Mouse (Mus musculus): ENCODE data around the gene Tcp11.

The Tcp11 gene

DNA sequence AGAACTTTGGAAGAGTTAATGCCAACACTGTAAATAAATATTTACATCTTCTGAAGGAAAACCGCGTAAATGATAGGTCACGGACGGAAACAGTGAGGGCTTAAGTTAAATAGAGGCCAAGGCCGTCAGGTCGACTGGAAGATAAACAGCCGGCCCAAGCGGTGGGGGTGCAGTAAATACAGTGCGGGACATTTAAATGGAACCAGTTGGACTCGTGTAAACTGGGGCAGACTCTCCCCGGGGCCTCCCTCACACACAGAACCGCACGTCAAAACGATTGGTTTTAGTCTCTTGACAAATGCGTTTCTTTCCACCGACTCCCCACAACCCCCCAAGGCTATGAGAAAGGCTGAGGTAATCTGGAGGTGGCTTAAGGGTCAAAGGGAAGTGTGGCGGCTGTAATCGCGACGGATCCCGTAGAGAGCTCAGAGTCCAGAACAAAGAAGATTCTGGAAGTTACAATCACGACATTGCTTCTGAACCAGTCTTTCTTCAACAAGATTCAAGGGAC is 4.0 kb upstream of the Tcp11 start:
- ATAC-seq (ENCODE audit: low TSS enrichment): no peak

DNA sequence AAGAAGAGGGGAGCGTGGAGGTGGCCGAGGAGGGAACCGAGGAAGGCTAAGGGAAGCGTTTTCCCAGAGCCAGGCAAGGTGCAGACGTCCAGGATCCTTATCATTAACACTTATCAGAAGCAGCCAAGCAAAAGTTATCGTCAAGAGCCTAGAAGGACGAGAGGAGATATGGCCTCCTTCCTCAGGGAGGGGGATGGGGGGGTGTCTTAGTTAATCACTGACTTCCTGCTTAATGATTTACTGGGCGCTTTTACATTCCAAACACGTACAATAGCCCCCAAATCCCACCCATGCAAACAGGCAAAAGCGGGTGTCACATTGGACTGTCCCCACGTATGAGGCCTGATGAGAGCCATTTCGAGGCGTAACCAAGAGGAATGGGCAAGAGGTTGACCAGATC is 2.4 kb upstream of the Tcp11 start:
- ATAC-seq (ENCODE audit: low TSS enrichment): no peak

DNA sequence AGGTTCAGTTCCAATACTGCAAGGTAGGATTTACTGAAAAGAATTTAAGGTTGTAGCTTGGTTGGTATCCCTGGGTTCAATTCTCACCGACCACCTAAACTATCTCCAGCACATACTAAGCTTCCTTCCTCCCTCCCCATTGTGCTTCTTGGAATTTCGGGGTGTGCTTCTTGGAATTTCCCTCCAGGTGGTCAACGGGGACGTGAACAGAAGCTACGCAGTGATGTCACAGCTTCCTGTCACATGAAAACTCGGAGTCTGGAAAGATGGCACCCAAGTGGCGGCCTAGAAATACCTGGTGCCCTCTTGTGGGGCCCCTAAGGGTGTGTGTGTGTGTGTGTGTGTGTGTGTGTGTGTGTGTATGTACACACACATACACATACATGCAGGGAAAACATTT is 1.4 kb upstream of the Tcp11 start:
- ATAC-seq (ENCODE audit: low TSS enrichment): no peak

DNA sequence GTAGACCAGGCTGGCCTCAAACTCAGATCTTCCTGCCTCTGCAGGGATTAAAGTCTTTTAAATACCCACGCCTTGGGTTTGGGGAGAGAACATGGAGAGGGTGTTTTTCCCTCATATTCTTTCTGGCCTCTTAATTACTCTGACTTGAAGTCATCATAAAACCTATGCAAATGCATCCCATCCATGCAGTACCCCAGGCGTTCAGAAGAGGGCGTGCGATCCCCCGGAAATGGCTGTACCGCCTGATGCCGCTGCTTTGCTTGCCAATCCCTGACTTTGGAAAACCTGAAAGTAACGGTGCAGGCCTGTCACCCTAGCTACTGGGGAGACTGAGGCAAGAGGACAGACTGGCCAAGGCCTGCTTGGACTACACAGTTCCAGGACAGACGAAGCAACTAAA is 946 bp upstream of the Tcp11 start:
- ATAC-seq (ENCODE audit: low TSS enrichment): no peak

DNA sequence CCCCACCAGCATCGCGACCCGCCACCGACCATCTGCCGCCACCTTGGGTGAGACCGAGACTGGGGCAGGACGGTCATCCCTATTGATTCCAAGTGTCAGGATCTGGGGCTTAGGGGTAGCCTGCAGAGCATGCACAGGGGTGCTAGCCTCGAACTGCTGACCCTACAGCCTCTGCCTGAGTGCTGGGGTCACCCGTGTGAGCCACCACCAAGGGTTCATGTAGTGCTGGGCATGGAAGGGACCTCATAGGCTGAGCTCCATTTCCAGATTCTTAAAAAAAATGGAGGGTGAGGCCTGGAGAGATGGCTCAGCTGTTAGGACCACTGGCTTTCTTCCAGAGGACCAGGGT is 352 bp upstream of the Tcp11 start:
- no peak for ATAC-seq (ENCODE audit: low TSS enrichment)

DNA sequence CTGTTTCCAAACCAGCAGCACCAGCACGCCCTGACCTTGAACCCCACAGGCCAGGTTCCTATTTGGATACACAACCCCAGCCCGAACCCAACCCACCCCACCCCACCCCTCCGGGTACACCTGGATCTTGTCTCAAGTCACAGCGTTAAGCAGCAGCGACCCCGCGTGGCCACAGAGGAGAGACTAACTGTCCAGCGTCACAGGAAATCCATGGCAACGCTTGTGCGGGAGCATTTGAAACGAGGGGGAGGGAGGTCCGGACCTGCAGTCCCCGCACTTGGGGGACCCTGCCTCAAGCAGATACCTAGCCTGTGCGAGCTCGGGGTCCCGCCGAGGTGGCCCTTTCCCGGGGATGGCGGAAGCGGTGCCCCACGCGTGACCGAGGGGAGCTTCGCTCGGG is 821 bp downstream of the Tcp11 start:
- ATAC-seq (ENCODE audit: low TSS enrichment): peak; percentile 86

DNA sequence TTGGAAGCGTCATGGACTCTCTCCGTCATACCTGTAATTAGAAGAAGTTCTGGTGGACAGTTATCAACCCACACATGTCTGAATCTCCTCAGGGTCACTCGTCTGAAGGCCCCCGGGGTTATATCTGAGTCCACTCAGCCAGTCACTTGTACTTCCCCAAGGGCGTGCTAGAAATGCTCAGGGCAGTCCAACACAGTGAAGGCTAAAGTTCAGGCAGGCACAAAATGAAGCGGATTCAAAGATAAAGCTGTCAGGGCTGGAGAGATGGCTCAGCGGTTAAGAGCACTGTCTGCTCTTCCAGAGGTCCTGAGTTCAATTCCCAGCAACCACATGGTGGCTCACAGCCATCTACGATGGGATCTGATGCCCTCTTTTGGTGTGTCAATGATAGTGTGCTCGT is 2.4 kb downstream of the Tcp11 start:
- ATAC-seq (ENCODE audit: low TSS enrichment): no peak

DNA sequence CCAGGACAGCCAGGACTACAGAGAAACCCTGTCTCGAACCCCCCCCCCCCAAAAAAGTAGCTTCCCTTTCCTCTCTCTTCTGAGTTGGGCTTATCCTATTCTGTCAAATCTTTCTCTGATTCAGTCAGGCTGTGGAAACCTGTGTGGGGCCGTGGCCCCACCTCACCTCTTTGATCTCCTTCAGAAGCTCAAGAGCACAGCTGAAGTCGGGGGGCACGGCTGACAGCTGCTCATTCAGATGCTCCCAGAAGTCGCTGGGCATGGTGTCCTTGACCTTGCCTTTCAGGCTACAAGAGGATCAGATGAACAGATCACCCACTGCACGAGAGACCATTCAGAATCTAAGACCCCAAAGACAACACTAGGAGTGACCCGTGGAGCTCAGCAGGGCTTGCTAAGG is 6.0 kb downstream of the Tcp11 start:
- no peak for ATAC-seq (ENCODE audit: low TSS enrichment)

DNA sequence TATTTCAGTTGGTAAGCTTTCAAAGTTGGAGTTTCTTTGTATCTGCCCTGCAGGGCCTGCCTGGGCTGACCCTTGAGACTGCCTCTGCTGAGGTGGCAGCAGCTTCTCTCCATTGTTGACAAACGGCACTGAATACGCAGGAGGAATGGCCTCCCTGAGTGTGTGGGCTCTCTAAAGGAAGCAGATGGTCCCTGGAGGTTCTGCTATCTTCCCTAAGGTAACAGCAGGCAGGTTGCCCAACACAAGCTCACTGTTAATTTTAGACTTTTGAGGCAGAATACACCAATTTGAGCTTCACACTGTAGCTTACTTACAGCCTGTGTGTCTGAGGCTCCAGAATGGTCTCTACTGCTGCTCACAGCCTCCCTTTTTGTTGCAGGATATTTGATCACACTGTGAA is 7.7 kb downstream of the Tcp11 start:
- ATAC-seq (ENCODE audit: low TSS enrichment): peak; percentile 65; the same call in 1 of the 2 replicates

DNA sequence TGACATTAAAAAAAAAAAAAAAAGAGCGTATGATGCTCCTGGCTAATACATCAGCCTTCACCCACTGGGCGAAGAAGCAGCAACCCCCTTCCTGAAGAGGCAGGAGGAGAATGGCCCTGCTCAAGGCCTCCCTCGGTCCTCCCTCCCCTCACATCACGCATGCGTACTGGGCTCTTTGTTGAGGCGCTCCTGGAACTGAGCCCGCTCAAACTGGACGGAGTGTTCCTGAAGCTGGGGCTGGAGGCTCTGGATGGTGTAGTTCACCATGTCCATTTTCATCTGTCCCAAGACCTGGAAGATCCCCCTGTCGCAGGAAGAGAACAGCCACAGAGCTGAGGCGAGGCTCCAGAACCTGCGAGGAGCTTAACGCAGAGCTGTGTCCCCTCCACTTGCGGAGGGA is 10.2 kb downstream of the Tcp11 start:
- ATAC-seq (ENCODE audit: low TSS enrichment): no peak

DNA sequence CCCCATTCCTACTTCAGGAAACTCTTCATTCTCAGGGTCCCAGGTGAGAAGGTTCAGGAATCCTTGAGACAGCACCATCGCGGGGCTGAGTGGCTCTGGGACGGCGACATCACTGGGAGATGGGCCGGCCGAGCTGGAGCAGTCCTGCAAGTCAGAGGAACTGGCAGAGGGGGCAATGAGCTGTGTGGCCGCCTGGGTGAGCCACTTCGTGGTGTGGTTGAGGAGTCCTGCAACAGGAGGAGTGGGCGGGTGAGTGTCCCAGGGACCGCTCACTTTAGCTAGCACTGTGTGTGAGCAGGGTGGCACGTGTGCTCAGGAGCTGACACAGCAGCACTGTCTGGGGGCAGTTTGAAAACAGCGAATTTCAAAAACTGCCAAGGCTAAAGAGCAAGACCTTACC is 11.0 kb downstream of the Tcp11 start:
- no peak for ATAC-seq (ENCODE audit: low TSS enrichment)

DNA sequence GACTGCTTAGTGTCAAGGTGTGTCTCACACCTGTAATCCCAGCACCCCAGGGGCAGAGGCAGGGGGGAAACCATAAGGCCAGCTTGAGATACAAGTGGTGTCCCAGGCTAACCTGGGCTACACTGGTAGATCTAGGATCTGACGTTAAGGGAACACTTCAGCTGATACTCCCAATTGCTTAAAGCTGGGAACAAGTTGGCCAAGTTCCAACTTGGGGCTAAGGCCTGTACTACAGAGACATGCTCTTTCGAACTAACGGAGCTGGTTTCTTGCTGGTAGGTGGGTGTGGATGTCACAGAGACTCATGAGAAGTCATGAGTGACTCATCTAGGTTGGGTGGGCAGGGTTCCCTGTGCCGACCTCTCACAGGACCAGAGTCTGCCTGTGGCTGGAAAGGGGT is 13.1 kb downstream of the Tcp11 start:
- no peak for ATAC-seq (ENCODE audit: low TSS enrichment)

DNA sequence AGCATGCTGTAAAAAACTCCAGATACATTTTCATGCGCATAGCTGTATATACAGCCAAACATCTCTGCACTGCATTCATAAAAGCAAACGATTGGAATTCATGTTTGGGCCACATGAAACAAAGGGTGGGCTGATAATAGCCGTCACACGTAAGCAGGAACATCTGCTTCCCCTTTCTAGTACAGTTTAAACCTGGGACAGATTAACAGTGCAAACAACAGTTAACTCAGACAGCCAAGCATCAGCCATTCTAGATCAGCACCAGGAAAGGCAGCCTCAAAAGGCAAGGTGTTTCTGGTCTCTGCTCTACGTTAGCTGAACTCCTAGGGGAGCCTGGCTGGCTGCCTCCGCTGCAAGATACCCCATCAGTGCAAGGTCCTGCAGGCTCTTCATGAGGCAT is 17.3 kb downstream of the Tcp11 start:
- no peak for ATAC-seq (ENCODE audit: low TSS enrichment)

DNA sequence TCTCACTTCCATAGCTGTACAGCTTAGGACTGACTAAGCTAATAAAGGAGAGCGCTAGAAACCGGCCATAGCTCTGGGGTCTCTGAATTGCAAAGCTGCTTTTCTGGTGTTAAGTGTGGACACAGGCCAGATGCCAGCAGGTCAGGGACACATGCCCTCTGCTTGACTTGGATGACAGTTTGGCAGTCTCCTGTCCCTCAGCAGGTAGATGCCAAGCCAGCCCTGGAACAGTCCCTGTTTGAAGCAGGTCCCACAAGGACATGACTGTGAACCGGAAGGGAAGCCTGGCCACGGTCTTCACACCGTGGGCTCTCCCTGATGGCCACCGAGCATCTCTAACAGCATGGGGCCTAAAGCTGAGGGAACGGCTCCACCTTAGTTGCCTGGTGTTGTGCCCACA is 17.7 kb downstream of the Tcp11 start:
- no peak for ATAC-seq (ENCODE audit: low TSS enrichment)

DNA sequence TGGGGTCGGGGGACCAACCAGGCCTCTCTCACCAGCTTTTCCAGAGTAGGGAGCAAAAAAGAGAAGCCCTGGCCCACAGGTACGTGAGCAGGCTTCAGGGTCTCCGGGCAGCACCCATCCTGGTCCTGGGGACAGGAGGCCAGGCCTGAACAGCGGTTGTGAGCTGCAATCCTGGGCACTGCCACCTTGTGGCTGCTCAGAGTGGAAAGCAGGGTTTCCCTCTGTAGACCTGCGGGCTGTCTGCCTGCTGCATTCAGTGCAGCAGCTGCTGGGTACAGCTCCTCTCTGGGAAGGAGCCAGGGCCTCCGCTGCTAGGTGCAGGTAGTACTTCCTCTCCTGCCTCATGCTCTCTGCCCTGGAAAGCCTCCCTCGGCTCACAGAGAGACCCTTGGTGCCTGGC is 19.0 kb downstream of the Tcp11 start:
- ATAC-seq (ENCODE audit: low TSS enrichment): peak; percentile 86

DNA sequence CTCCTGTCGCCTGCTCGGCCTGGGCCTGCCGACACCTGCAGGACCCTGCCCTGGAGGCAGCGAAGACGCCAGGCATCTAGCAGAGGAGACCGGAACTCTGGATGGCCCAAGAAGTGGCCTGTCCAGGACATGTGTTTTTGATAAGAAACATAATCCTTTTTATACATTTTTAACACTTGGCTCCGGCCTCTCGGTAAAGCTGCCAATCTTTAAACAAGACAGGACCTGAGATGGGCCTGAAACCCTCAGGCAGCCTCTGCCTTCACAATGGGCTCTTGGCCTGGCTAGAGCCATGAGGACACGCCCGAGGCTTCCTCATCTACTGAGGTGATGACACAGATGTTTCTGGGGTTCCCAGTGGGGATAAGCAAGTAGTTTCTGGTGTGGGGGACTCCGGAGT is 19.8 kb downstream of the Tcp11 start:
- no peak for ATAC-seq (ENCODE audit: low TSS enrichment)

DNA sequence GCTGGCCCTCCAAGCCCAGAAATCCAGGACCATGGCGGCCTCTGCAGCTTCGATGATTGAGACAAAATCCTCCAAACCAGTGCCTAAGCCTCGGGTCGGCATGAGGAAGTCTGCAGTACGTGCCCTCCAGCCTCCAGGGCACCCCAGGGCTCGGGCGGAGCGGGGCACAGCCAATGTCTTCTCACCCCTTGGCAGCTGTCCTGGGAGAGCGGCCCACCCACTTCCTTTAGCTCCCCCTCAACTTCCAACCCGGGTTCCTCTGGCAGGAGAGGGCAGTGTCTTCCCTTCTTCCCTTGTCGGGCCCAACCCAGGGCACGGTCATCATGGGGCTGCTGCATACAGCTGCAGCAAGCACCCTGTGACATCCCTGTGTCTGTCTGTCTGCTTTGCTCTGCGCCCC is 22.1 kb downstream of the Tcp11 start:
- no peak for ATAC-seq (ENCODE audit: low TSS enrichment)

DNA sequence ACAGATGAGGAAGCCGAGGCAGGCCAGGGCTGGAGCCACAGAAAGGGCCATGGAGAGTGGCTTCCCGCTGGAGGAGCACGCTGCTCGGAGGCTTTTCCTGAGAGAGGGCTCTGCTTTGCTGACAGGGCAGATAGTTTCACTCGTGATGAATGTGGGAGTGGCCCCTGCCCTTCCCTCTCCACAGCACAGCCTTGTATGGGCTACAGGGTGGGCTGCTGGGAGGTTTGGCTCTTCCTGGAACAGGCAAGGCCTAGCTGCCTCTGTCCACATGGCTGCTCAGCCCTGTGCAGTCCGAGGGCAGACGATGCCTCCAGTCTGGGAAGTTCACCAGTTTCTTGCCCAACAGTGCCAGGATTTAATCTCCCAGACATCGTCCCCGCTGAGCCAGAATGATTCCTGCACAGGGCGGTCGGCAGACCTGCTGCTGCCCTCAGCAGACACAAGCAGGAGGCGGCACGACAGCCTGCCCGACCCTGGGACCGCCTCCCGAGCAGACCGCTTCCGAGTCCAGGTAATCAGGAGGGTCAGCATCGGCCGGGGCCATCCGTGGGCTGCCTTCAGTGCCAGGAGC is 28.1 kb downstream of the Tcp11 start:
- ATAC-seq (ENCODE audit: low TSS enrichment): no peak

DNA sequence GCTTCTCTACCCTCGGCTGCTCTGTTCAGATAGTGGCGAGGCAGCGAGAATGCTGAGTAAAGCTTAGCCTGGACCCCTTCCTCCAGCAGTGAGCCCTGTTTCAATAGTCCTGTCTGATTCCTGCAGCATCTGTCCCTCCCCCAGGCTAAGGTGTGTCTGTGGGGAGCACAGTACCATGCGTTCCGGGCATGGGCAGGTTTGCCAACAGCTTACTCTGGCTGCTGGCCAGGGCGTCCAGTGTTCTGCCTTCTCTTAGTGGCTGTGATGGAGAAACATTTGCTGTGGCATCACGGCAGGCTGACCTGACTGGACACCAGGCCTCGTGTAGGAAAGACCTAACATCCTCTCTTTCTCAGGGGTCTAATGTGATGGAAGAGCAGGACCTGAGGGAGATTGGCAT is 30.2 kb downstream of the Tcp11 start:
- no peak for ATAC-seq (ENCODE audit: low TSS enrichment)

DNA sequence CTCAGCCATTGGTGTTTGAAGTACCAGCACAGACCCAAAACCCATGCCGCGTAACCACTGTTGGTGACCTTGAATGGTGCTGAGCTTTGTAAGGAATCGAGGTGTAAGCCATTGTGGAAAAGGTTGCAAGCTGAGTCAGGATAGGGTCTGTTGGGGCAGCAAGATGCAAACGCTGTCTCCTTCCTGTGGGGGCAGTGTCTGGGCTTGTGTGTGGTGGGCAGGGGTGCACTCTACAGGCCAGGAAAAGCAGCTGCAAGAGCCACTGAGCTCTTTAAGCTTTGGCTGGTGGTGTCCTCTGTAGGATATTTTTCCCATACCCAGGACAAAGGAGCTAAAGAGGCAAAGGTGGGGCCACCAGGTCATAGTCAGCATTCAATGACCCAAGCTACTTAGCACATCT is 32.0 kb downstream of the Tcp11 start:
- peak; percentile 78 for ATAC-seq (ENCODE audit: low TSS enrichment)

DNA sequence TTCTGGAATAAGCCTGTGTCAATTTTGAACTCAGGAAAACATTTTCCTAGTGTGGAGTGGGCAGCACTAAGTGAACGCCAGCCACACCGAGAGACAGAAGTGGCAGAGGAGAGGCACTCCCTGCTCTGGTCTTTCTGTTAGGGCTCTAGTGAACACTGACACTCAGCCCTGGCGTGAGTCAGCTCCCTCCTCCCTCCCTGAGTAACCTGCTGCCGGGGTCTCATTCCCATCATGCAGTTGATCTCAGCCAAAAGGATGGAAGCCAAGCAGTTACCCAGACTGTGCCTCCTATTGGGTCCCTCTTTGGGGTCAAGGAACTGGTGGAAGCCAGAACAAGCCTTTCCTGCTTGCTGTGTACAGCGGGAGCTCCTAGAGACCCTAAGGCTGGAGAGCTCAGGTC is 32.9 kb downstream of the Tcp11 start:
- no peak for ATAC-seq (ENCODE audit: low TSS enrichment)

DNA sequence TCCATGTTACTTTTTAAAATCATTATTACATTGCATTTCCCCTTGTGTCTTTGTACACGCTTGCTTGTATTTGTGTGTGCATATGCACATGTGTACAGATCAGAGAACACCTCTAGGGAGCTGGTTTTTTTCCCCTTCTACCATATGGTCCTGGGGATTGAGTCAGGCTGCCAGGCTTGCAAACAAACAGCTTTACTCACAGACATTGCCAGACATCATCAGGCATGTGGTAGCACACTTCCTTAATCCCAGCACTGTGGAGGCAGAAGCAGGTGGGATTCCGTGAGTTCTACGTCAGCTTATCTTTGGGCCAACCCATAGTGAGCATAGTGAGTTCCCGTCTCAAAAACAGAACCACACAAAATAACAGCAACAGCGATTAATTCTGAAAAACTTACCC is 33.4 kb downstream of the Tcp11 start:
- no peak for ATAC-seq (ENCODE audit: low TSS enrichment)

DNA sequence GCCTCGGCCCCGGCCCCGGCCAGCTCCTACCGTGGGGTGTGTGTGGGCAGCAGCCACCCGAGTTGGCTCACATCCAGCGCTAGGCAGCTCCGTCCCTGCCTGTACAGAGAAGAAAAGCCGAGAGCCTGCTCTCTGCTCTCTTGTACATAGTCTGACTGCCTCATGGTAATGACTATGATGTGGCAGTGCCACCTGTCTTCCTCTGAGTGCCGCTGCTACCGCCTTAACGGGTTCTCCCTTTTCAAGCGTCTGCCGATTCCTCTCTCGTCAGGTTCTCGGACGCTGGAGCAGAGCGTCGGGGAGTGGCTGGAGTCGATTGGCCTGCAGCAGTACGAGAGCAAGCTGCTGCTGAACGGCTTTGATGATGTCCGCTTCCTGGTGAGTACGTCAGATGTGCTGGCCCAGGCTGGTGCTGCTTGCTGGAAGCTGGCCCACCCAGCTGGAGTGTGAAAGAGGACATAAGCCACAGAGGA is 38.1 kb downstream of the Tcp11 start:
- peak; percentile 78 for ATAC-seq (ENCODE audit: low TSS enrichment)

DNA sequence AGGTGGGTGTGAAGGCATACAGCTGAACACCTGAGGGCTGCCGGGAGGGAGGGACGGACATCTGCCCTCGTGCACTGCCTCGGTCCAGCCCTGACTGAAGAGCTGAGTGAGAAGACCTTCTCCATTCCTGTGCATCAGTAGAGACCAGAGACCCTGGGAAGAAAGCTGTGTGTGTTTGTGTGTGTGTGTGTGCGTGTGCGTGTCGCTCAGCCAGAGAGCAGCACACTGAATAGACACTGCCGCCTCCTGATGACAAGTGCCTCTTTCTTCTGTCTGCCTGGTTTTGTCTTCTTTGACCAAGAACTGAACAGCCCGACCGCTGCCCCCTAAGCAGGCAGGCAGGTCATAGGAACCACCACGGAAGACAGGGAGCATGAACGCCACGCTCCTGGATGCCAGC is 39.1 kb downstream of the Tcp11 start:
- ATAC-seq (ENCODE audit: low TSS enrichment): no peak

DNA sequence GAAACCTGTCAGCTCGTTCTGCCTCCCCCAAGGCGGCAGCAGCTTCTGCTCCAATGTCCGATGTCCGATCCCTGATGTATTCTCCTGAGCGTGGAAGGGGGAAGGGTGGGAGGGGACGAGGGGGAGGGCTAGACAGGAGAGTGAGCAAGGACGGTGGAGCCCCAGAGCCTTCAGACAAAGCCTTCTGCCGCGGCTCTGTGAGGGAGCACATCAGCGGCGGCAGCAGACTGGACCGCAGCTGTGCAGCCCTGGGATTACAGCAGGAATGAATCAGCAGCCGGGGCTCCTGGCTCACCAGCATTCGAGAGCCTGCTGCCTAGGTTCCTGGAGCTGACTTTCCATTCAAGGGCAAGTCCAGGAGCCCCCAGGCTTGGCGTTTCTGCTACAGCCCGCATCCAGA is 39.8 kb downstream of the Tcp11 start:
- ATAC-seq (ENCODE audit: low TSS enrichment): peak; percentile 23; the same call in 1 of the 2 replicates

Measured in frontal cortex, adult (tissue).